Mouse (Mus musculus) CH12.LX (cell line): ENCODE results near the gene Rfc5. TPM values are rescaled to one million over a fixed set of nuclear protein-coding genes. Genes with fewer than 3 reads are reported as not detected.
A peak's percentile ranks its signal among the peaks of the same experiment; 100 is the strongest.

Experiments used
- DNase-seq: peaks from one replicate; pipeline ENCODE4 v3.0.0-alpha.2; 2013; ENCODE audit errors: extremely low read depth
- H3K27ac ChIP-seq: 2 replicates; pipeline ENCODE4 v1.5.1; 2012; ENCODE audit warnings: low read depth, mild to moderate bottlenecking, control low read depth, moderate library complexity; ENCODE audit not compliant: insufficient read depth
- H3K27me3 ChIP-seq: replicated peaks from 2 replicates; pipeline ENCODE3; 2012; ENCODE audit warnings: inconsistent platforms
- H3K36me3 ChIP-seq, 2 experiments: replicated peaks in 1 of 2; 2 replicates each; pipeline versions ENCODE3 to v1.6.1; 2012; ENCODE audit warnings: inconsistent platforms in 1 of 2, low read length in 1 of 2, mild to moderate bottlenecking in 1 of 2, mixed read lengths in 1 of 2, moderate library complexity in 1 of 2; ENCODE audit not compliant: control insufficient read depth in 1 of 2, insufficient read depth in 1 of 2
- H3K4me1 ChIP-seq, 2 experiments: 2 replicates each; pipeline ENCODE4 v1.6.1; 2012; ENCODE audit warnings: inconsistent platforms in 1 of 2, moderate library complexity in 1 of 2; ENCODE audit not compliant: insufficient read depth in 2 of 2, control insufficient read depth in 1 of 2
- H3K4me2 ChIP-seq: 2 replicates; pipeline ENCODE4 v1.6.1; 2012; ENCODE audit warnings: low read depth, mild to moderate bottlenecking, control low read depth; ENCODE audit not compliant: poor library complexity, insufficient read depth, severe bottlenecking
- H3K4me3 ChIP-seq, 3 experiments: fragments of 150-350 bp in 1 of 3; sonication (generic) in 1 of 3; replicated peaks in 1 of 3; 2 replicates each; pipeline versions ENCODE3 to v1.5.1; 2011 to 2012; ENCODE audit warnings: low read depth in 2 of 3, low read length in 2 of 3, mild to moderate bottlenecking in 2 of 3, moderate library complexity in 2 of 3, control low read depth in 1 of 3, improper control_type of control experiment in 1 of 3, inconsistent platforms in 1 of 3, mixed read lengths in 1 of 3; ENCODE audit not compliant: poor library complexity in 1 of 3
- H3K79me2 ChIP-seq: replicated peaks from 2 replicates; pipeline ENCODE4 v1.6.1; 2012; ENCODE audit warnings: mild to moderate bottlenecking, moderate library complexity; ENCODE audit not compliant: control insufficient read depth, poor library complexity, insufficient read depth, severe bottlenecking; ENCODE audit errors: extremely low read depth
- H3K9ac ChIP-seq: 2 replicates; pipeline ENCODE4 v1.6.1; 2012; ENCODE audit warnings: low read depth, mild to moderate bottlenecking, control low read depth, moderate library complexity; ENCODE audit not compliant: insufficient read depth
- H3K9me3 ChIP-seq: replicated peaks from 2 replicates; pipeline ENCODE3; 2012; ENCODE audit warnings: low read length, inconsistent platforms, mixed read lengths
- BHLHE40 ChIP-seq: IDR thresholded peaks from 2 replicates; pipeline ENCODE4 v1.6.1; 2011; ENCODE audit warnings: mild to moderate bottlenecking, low read depth, low read length, improper control_type of control experiment
- CHD1 ChIP-seq: IDR thresholded peaks from 2 replicates; pipeline ENCODE4 v1.6.1; 2012; ENCODE audit warnings: low read depth, low read length, improper control_type of control experiment, inconsistent platforms
- CHD2 ChIP-seq: IDR thresholded peaks from 2 replicates; pipeline ENCODE4 v1.6.1; 2011; ENCODE audit warnings: low read length, improper control_type of control experiment
- ELF1 ChIP-seq: IDR thresholded peaks from 2 replicates; pipeline ENCODE4 v1.6.1; 2014; ENCODE audit warnings: low read depth, mild to moderate bottlenecking, inconsistent platforms, low read length, improper control_type of control experiment
- EP300 ChIP-seq: IDR thresholded peaks from 2 replicates; pipeline ENCODE4 v1.6.1; 2011; ENCODE audit warnings: low read length, improper control_type of control experiment
- ETS1 ChIP-seq: conservative IDR thresholded peaks from 2 replicates; pipeline ENCODE4 v1.6.1; 2012; ENCODE audit warnings: low read depth, mild to moderate bottlenecking, inconsistent platforms, low read length, improper control_type of control experiment, moderate library complexity
- HCFC1 ChIP-seq: IDR thresholded peaks from 2 replicates; pipeline ENCODE4 v1.6.1; 2012; ENCODE audit warnings: low read depth, mild to moderate bottlenecking, inconsistent platforms, low read length, improper control_type of control experiment
- IRF4 ChIP-seq: IDR thresholded peaks from 2 replicates; pipeline ENCODE4 v1.6.1; 2014; ENCODE audit warnings: low read depth, mild to moderate bottlenecking, inconsistent platforms, low read length, improper control_type of control experiment
- JUN ChIP-seq: IDR thresholded peaks from 2 replicates; pipeline ENCODE4 v1.6.1; 2011; ENCODE audit warnings: low read depth, mild to moderate bottlenecking, low read length, improper control_type of control experiment, moderate library complexity; ENCODE audit not compliant: insufficient read depth
- JUND ChIP-seq: conservative IDR thresholded peaks from 2 replicates; pipeline ENCODE4 v1.6.1; 2011; ENCODE audit warnings: low read depth, low read length, improper control_type of control experiment
- KAT2A ChIP-seq: IDR thresholded peaks from 2 replicates; pipeline ENCODE4 v1.6.1; 2012; ENCODE audit warnings: low read length, improper control_type of control experiment, inconsistent platforms; ENCODE audit not compliant: insufficient replicate concordance
- MAX ChIP-seq: IDR thresholded peaks from 2 replicates; pipeline ENCODE4 v1.6.1; 2011; ENCODE audit warnings: low read length, improper control_type of control experiment
- MAZ ChIP-seq: IDR thresholded peaks from 2 replicates; pipeline ENCODE4 v1.6.1; 2012; ENCODE audit warnings: low read depth, mild to moderate bottlenecking, inconsistent platforms, low read length, improper control_type of control experiment, moderate library complexity
- MEF2A ChIP-seq: IDR thresholded peaks from 2 replicates; pipeline ENCODE4 v1.6.1; 2014; ENCODE audit warnings: low read depth, mild to moderate bottlenecking, inconsistent platforms, low read length, improper control_type of control experiment, borderline replicate concordance
- MXI1 ChIP-seq: IDR thresholded peaks from 2 replicates; pipeline ENCODE4 v1.6.1; 2011; ENCODE audit warnings: mild to moderate bottlenecking, low read depth, low read length, improper control_type of control experiment
- PAX5 ChIP-seq: IDR thresholded peaks from 2 replicates; pipeline ENCODE4 v1.6.1; 2012; ENCODE audit warnings: low read length, inconsistent platforms, mixed read lengths
- POLR2A ChIP-seq: IDR thresholded peaks from 2 replicates; pipeline ENCODE4 v1.6.1; 2011; ENCODE audit warnings: low read depth, mild to moderate bottlenecking, improper control_type of control experiment, low read length
- RAD21 ChIP-seq: IDR thresholded peaks from 2 replicates; pipeline ENCODE4 v1.6.1; 2011; ENCODE audit warnings: low read depth, mild to moderate bottlenecking, low read length, improper control_type of control experiment, moderate library complexity
- SMC3 ChIP-seq: IDR thresholded peaks from 2 replicates; pipeline ENCODE4 v1.6.1; 2011; ENCODE audit warnings: low read depth, low read length, improper control_type of control experiment
- TBP ChIP-seq: conservative IDR thresholded peaks from 2 replicates; pipeline ENCODE4 v1.6.1; 2011; ENCODE audit warnings: low read depth, low read length, improper control_type of control experiment
- UBTF ChIP-seq: IDR thresholded peaks from 2 replicates; pipeline ENCODE4 v1.6.1; 2012; ENCODE audit warnings: low read depth, mild to moderate bottlenecking, inconsistent platforms, low read length, improper control_type of control experiment, moderate library complexity
- USF1 ChIP-seq: IDR thresholded peaks from 2 replicates; pipeline ENCODE4 v1.6.1; 2014; ENCODE audit warnings: low read depth, mild to moderate bottlenecking, inconsistent platforms, low read length, improper control_type of control experiment
- ZC3H11A ChIP-seq: IDR thresholded peaks from 2 replicates; pipeline ENCODE4 v1.6.1; 2012; ENCODE audit warnings: low read depth, mild to moderate bottlenecking, inconsistent platforms, low read length, improper control_type of control experiment
- ZMIZ1 ChIP-seq: IDR thresholded peaks from 2 replicates; pipeline ENCODE4 v1.6.1; 2012; ENCODE audit warnings: low read depth, mild to moderate bottlenecking, inconsistent platforms, low read length, improper control_type of control experiment
- ZNF384 ChIP-seq: IDR thresholded peaks from 2 replicates; pipeline ENCODE4 v1.6.1; 2012; ENCODE audit warnings: low read depth, low read length, improper control_type of control experiment, inconsistent platforms
- dilution Hi-C: fragments of 300-500 bp; cut with MboI; formaldehyde crosslinking; loops from 2 replicates; pipeline ENCODE4 v1.14.3; 2020; ENCODE audit warnings: low sequenced_read_pairs; ENCODE audit not compliant: extremely low pct_unique_long_range_greater_than_20kb, extremely low pct_ligation_motif_present
- in situ Hi-C: fragments of 300-500 bp; cut with MboI; formaldehyde crosslinking; loops from 3 replicates; pipeline ENCODE4 v1.14.3; 2019; ENCODE audit warnings: low sequenced_read_pairs, low pct_ligation_motif_present, low pct_unique_long_range_greater_than_20kb, mixed read lengths
- polyA plus RNA-seq: library from polyadenylated mRNA; unstranded; fragments of >175 nt; gene quantifications from 2 replicates; pipeline ENCODE4 v1.2.1, GENCODE M21; 2012; ENCODE audit warnings: low read depth; ENCODE audit not compliant: insufficient read length
- total RNA-seq, 2 experiments: library from RNA; depleted of rRNA; stranded (reverse); fragments of 300-350 nt in 1 of 2; fragments of >200 nt in 1 of 2; gene quantifications; 2 replicates each; pipeline ENCODE4 v1.2.3; 2012 to 2014

Rfc5 gene
- total and polyA plus RNA-seq, 3 experiments, result 137 to 221 (median 186) TPM

DNA sequence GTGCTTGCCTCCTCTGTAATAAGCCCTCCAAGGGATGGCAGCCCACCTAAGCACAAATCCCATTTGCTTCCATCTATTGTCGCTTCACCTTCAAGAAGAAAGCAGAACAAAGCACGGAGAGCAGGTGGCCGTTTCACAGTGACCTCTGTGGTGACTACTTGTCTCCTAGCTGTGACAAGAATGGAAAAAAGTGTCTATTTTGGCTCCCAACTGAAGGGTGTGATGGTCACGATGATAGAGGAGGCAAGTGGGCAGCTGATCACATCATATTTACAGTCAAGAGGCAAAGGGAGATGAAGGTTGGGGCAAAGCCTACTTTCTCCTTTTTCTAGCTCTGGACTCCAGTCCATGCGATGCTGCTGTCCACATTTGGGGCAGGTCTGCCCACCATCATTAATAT lies 7.0 kb upstream of the Rfc5 start:
- H3K27ac ChIP-seq, result no peak overlapping the region
- dilution Hi-C loops, result no loop called here
- no peak overlapping the region for H3K9ac ChIP-seq
- no peak overlapping the region for H3K4me3 ChIP-seq
- DNase-seq, result no peak
- H3K79me2 ChIP-seq, result no peaks in the 10 kb centered on the region
- no peak for TF ChIP-seq KAT2A
- TF ChIP-seq MAZ, result no peak
- peak; percentile 75 for TF ChIP-seq MEF2A
- no peak for TF ChIP-seq POLR2A
- TF ChIP-seq RAD21, result no peak
- no peak for TF ChIP-seq CHD1
- peak; percentile 40; the same call in 1 of the 2 replicates for TF ChIP-seq ETS1
- no peak for TF ChIP-seq PAX5
- TF ChIP-seq EP300, result peak; percentile 54
- no peak for TF ChIP-seq TBP
- TF ChIP-seq SMC3, result no peak
- no peak for TF ChIP-seq MAX
- TF ChIP-seq USF1, result no peak
- TF ChIP-seq MXI1, result no peak
- TF ChIP-seq HCFC1, result no peak
- H3K9me3 ChIP-seq, result peaks cover 29% of the 10 kb centered on the region
- H3K4me1 ChIP-seq, result peaks cover 13 to 26% of the 10 kb centered on the region in 2 experiments
- in situ Hi-C loops, result no loop called here
- H3K4me2 ChIP-seq, result no peak overlapping the region
- H3K27me3 ChIP-seq, result no peaks in the 10 kb centered on the region
- H3K36me3 ChIP-seq, result peaks cover 0 to 1% of the 10 kb centered on the region in 2 experiments

- Histone ChIP-seq H3K9me3 (peaks cover 27% of the 10 kb centered on the region), H3K79me2 (peaks cover 22% of the 10 kb centered on the region), H3K27ac (no peak overlapping the region), H3K4me1 (peaks cover 8 to 27% of the 10 kb centered on the region in 2 experiments), H3K27me3 (no peaks in the 10 kb centered on the region), H3K4me2 (no peak overlapping the region), H3K36me3 (peaks cover 6 to 18% of the 10 kb centered on the region in 2 experiments), H3K9ac (no peak overlapping the region), H3K4me3 (no peak overlapping the region)
- dilution Hi-C loops (no loop called here), in situ Hi-C loops (no loop called here)
- TF ChIP-seq JUN (no peak), SMC3 (no peak), ZC3H11A (no peak), ZNF384 (no peak), ELF1 (no peak), UBTF (no peak), KAT2A (no peak), CHD2 (no peak), JUND (no peak), ZMIZ1 (no peak), POLR2A (no peak), EP300 (no peak), IRF4 (no peak), BHLHE40 (no peak)
- DNase-seq, result no peak
Measured at GRCm38 (mm10) chr5:117390895-117391294, 2.0 kb upstream of the Rfc5 start.
